Mouse (Mus musculus): Measurements from ENCODE around the gene Ddx18.

Ddx18 gene

GRCm38 (mm10) chr1:121527600-121528398 is 40.0 kb downstream of the Ddx18 start:
- in situ Hi-C loops (cut with MboI, MseI), result no loop called here

- in situ Hi-C loops (cut with MboI, MseI), result no loop called here
These were observed 40.7 kb downstream of the Ddx18 start for GRCm38 (mm10) chr1:121527061-121527460.

GRCm38 (mm10) chr1:121518609-121519008 is 49.2 kb downstream of the Ddx18 start:
- in situ Hi-C loops (cut with MboI, MseI), result no loop called here

DNA sequence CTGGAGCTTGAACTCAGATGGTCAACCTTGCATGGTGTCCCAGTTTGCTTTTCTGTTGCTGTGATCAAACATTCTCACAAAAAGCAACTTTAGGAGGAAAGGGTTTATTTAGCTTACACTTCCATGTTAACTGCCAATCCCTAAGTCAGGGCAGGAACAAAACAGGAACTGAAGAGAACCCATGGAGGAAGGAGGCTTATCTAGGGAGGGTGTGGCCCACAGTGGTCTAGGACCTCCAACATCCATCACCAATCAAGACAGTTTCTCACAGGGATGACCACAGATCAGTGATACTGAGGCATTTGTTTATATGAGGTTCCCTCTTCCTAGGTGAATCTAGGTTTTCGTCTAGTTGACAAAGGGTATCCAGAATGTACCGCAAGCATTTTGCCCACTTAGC is 55.8 kb downstream of the Ddx18 start:
- in situ Hi-C loops (cut with MboI, MseI), result no loop called here

GRCm38 (mm10) chr1:121511186-121511585 is 56.6 kb downstream of the Ddx18 start:
- in situ Hi-C loops (cut with MboI, MseI), result no loop called here

DNA sequence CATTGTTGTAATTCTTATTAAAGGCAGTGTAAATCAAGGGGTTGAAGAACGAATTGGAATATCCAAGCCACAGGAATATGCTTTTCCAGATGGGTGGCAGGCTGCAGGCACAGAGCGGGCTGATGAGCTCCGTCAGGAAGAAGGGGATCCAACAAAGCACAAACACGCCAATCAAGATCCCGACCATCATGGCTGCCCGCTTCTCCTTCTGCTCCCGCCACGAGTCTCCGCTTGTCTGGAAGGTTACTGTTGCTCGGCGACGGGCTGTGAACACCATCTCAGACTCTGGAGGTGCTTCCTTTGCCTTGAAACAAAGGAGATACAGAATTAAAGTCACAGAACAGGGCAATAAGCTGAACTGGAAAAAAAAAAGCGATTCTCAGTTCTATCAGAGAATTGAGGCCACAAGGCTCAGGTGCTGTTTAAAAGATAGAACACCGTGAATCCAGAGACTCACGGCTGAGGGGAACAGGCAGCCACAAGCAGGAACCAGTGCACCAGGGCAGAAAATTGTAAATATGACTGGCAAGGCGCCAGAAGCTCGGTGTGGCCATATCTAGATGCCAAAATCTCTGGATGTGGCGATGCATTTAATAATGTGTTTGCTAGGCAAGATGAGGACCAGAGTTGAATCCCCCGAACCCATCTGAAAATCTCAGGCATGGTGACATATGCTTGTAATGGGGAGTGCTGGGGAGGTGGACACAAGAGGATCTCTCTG is 57.2 kb downstream of the Ddx18 start:
- in situ Hi-C loops (cut with MboI, MseI), result no loop called here

- in situ Hi-C loops (cut with MboI, MseI), result no loop called here
These were observed 59.1 kb downstream of the Ddx18 start for GRCm38 (mm10) chr1:121508729-121509128.
